Mouse (Mus musculus) lung, adult 2 months (tissue): ENCODE measurements around the gene Snrnp40. TPM values are rescaled to one million over a fixed set of nuclear protein-coding genes. Genes with fewer than 3 reads are reported as not detected.
A peak's percentile ranks its signal among the peaks of the same experiment; 100 is the strongest.

ENCODE experiments used
- DNase-seq: peaks from one replicate; pipeline ENCODE4 v3.0.0; 2022
- H3K4me1 ChIP-seq: fragments of 200-500 bp; 2 replicates; pipeline ENCODE4 v1.6.1; 2011; ENCODE audit warnings: low read length; ENCODE audit not compliant: control insufficient read depth, insufficient read depth
- H3K4me3 ChIP-seq: fragments of 200-500 bp; replicated peaks from 2 replicates; pipeline ENCODE3; 2011; ENCODE audit warnings: low read depth, mild to moderate bottlenecking, control low read depth, low read length; ENCODE audit errors: extremely low read depth
- CTCF ChIP-seq: fragments of 200-500 bp; IDR thresholded peaks from 2 replicates; pipeline ENCODE4 v1.5.1; 2011; ENCODE audit warnings: mild to moderate bottlenecking, low read length, control low read depth; ENCODE audit not compliant: insufficient read depth
- POLR2A ChIP-seq: fragments of 200-500 bp; IDR thresholded peaks from 2 replicates; pipeline ENCODE4 v1.6.1; 2011; ENCODE audit warnings: low read depth, mild to moderate bottlenecking, control low read depth, low read length, borderline replicate concordance; ENCODE audit errors: extremely low read depth
- WGBS: fragments of 180-500 bp; shearing (Covaris S2); methylation state at CpG from one replicate; pipeline ENCODE4 v1.1.7; 2018; 5-methylcytosine and 5-hydroxymethylcytosine counted together
- polyA plus RNA-seq: library from polyadenylated mRNA; depleted of rRNA; stranded (reverse); fragments of >200 nt; gene quantifications from 2 replicates; pipeline ENCODE4 v1.2.3, GENCODE M21; 2012; rRNA removed

The Snrnp40 gene
- polyA plus RNA-seq, 1 experiment = 26.2 TPM

DNA sequence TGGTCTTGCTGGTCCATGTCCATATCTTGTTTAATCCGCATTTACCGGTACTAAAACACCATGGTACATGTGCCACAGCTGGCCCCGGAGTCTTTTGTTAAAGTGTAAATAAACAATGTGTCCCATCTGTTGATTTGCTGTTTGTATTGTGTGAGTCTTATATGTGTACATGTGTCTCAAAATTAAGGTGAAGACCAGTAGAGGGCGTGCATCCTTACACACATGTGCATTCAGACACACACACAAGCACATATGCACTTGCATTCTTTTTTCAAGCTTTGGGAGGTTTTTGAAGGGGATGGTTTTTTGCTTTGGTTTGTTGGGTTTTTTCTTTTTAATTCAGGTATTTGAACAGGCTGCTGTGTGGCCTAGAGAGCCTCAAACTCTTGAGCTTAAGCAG lies 16.7 kb downstream of the Snrnp40 start:
- TF ChIP-seq POLR2A (no peak), CTCF (no peak)
- H3K4me3 ChIP-seq = no peak overlapping the region
- H3K4me1 ChIP-seq = no peaks in the 10 kb centered on the region; the same call in 1 of the 2 replicates
- DNase-seq = no peak
- 83% methylated on average over 4 of the region's 4 CpGs for WGBS

DNA sequence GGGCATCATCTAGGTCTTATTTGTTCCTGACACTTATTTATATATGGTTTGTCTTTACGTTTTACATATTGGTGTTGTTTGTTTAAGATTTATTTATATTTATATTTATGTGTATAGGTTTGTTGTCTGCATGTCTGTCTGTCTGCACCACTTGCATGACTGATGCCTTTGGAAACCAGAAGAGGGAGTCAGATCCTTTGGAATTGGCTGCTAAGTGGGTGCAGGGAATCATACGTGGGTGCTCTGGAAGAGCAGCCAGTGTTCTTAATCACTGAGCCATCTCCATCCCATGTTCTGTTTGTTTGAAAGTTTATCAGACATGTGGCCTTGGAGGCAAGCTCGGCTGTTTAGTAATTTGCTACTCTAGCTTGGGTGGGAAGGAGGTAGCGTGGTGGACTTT lies 17.6 kb downstream of the Snrnp40 start:
- 83% methylated on average over 4 of the region's 4 CpGs for WGBS
- no peak for DNase-seq
- TF ChIP-seq POLR2A = no peak
- no peak for TF ChIP-seq CTCF
- Histone ChIP-seq H3K4me3 (no peak overlapping the region), H3K4me1 (no peaks in the 10 kb centered on the region; the same call in 1 of the 2 replicates)

DNA sequence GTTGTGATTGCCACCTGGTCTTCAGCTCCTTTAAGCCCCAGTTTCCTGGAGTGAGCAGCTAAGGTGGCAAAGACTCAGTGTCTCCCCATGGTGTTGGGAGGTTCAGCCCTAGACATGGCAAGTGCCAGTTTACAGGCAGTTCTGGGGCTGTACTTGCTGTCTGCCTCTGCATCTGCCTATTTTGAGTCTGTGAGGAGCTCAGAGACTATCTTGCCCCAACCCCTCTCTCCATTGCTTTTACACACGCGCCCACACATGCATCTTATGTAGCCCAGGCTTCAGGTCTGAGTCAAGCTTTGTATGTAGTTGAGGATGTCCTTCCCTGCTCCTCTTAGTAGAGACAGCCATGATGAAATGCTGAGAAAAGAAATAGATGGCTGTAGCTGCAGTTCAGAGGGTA lies 19.2 kb downstream of the Snrnp40 start:
- TF ChIP-seq POLR2A = no peak
- no peak for TF ChIP-seq CTCF
- no peak overlapping the region for H3K4me3 ChIP-seq
- no peaks in the 10 kb centered on the region; the same call in 1 of the 2 replicates for H3K4me1 ChIP-seq
- no peak for DNase-seq
- 97% methylated on average over 2 of the region's 2 CpGs for WGBS

DNA sequence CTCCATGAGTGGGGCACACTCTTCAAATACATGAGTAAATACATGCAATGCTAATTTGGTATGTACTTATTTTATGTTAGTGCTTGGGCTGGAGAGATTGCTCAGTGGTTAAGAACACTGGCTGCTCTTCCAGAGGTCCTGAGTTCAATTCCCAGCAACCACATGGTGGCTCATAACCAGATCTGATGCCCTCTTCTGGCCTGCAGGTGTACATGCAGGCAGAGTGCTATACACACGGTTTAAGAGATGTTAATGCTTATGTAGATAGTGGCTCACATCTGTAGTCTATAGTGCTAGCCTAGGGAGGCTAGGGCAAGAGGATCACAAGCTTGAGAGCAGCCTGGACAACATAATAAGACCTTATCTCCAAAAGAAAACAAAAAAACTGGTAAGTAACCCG lies 20.5 kb downstream of the Snrnp40 start:
- Histone ChIP-seq H3K4me3 (no peak overlapping the region), H3K4me1 (no peaks in the 10 kb centered on the region; the same call in 1 of the 2 replicates)
- WGBS = 81% methylated on average over 2 of the region's 2 CpGs
- no peak for DNase-seq
- no peak for TF ChIP-seq POLR2A
- TF ChIP-seq CTCF = no peak

DNA sequence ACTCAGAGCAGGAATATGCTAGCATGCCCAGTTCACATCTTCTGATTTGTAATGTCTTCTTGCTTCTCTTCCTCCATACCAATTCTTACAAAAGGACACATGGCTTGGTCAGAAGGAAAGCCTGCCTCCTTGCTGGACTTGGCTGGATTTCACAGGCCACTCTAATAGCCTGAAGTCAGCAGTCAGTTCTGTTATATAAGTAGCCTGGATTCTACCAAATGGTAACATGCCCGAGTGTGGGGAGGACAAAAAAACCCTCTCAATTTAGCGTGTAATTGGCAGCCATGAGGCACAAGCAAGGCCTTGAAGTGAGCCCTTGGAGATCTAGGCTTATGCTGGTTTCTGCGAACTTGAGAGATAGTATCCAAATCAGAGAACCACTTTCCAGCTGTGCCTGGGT lies 27.3 kb downstream of the Snrnp40 start:
- no peaks in the 10 kb centered on the region for H3K4me1 ChIP-seq
- 74% methylated on average over 3 of the region's 3 CpGs for WGBS
- TF ChIP-seq POLR2A (no peak), CTCF (no peak)
- no peak for DNase-seq
- H3K4me3 ChIP-seq = no peak overlapping the region

DNA sequence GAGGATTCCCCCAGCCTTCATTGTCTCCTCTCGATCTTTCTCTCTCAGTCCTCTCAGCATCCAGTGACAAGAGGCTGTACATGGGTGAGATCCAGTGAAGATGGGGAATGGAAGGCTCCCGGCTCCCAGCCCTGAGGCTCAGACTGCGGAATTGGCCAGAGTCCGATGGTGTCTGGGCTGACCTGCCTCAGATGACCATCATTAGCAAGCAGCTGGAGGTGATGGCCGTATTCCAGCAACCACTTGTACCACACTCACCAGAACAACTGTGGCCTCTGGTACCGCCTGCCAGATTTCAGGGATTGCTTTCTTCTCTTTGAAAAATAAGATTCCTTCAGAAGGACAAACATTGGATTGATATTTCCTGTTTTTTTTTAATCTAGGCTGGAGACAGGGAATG lies 29.6 kb downstream of the Snrnp40 start:
- H3K4me1 ChIP-seq = no peaks in the 10 kb centered on the region
- H3K4me3 ChIP-seq = no peak overlapping the region
- peak; percentile 11 for DNase-seq
- TF ChIP-seq POLR2A (no peak), CTCF (no peak)
- 80% methylated on average over 6 of the region's 6 CpGs for WGBS

DNA sequence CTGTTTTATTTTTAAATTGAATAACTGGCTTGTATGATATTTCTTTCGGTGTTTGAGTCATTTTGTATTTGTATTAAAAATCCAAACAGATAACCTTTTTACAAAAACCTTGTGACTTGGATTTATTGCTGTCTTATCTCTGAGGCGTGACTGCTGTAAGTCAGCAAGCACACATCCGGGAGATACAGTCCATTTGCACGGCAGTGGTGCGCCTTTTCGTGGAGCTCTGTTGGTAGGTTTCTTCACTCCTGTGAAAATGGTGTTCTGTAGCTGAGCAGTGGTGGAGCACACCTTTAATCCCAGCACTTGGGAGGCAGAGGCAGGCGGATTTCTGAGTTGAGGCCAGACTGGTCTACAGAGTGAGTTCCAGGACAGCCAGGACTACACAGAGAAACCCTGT lies 30.0 kb downstream of the Snrnp40 start:
- H3K4me1 ChIP-seq = no peaks in the 10 kb centered on the region
- TF ChIP-seq CTCF (no peak), POLR2A (no peak)
- no peak for DNase-seq
- H3K4me3 ChIP-seq = no peak overlapping the region
- WGBS = 82% methylated on average over 7 of the region's 7 CpGs

DNA sequence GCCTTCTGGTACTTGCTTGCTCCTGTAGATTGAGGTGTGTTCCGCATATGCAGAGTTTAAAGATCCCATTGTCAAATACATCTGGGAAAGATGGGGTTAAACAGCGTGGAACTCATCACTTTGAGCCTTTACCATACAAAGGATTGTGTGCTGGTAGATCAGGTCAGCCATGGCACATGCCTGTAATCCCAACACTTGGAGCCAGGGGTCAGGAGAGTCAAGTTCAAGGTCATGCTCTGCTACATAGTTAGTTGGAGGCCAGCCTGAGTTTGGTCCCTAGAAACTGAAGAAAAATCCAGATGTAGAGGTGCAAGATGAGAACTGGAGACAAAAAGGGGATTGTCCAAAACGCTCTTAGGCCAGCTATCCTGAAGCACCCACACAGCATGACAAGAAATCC lies 31.3 kb downstream of the Snrnp40 start:
- DNase-seq = no peak
- TF ChIP-seq CTCF (peak; percentile 33; the same call in 1 of the 2 replicates), POLR2A (no peak)
- no peak overlapping the region for H3K4me3 ChIP-seq
- 62% methylated on average over 3 of the region's 3 CpGs for WGBS
- no peaks in the 10 kb centered on the region for H3K4me1 ChIP-seq

Other genes with a start within 250 kb of the Snrnp40 start
- 0.19 and 0.66 TPM in 2 replicates for gene Hcrtr1, start 220.8 kb upstream of the Snrnp40 start, polyA plus RNA-seq
- 134 and 222 TPM in 2 replicates for gene Tinagl1, start 185.0 kb upstream of the Snrnp40 start, polyA plus RNA-seq
- gene Gm853, start 137.7 kb upstream of the Snrnp40 start, polyA plus RNA-seq = not detected in 2 replicates
- 42.2 and 66.5 TPM in 2 replicates for gene Serinc2, start 80.9 kb upstream of the Snrnp40 start, polyA plus RNA-seq
- gene Fabp3, start 51.5 kb upstream of the Snrnp40 start, polyA plus RNA-seq = 48.5 and 75.4 TPM in 2 replicates
- gene Gm10570, start 51.5 kb upstream of the Snrnp40 start, polyA plus RNA-seq = 0.40 TPM in 1 of 2 replicates, not detected in the other
- gene Zcchc17, start 189 bp upstream of the Snrnp40 start, polyA plus RNA-seq = 17.3 and 18.2 TPM in 2 replicates
- gene Nkain1, start 214.0 kb downstream of the Snrnp40 start, polyA plus RNA-seq = 12.1 and 14.8 TPM in 2 replicates